Mouse (Mus musculus) adrenal gland, postnatal 36 days (tissue): Measurements from ENCODE around the gene Slc39a12. TPM values are rescaled to one million over a fixed set of nuclear protein-coding genes. Genes with fewer than 3 reads are reported as not detected.

Source experiments
- DNase-seq, 2 experiments: peaks; one replicate each; pipeline ENCODE4 v3.0.0; 2021; ENCODE audit warnings: mixed read lengths in 1 of 2
- long read RNA-seq, 2 experiments: library from polyadenylated mRNA; stranded (forward); transcript quantifications; one replicate each; pipeline ENCODE4 v2.0.0; 2021; ENCODE audit warnings: borderline sequencing depth in 2 of 2
- total RNA-seq, 2 experiments: library from RNA; stranded (reverse); gene quantifications; 2 replicates each; pipeline ENCODE4 v1.2.3; 2021

Gene Slc39a12
- total RNA-seq: under 1 TPM; 0.16 to 0.23 TPM
- long read RNA-seq, experiment 1: 0 reads
- long read RNA-seq, experiment 2: 0 reads

DNA sequence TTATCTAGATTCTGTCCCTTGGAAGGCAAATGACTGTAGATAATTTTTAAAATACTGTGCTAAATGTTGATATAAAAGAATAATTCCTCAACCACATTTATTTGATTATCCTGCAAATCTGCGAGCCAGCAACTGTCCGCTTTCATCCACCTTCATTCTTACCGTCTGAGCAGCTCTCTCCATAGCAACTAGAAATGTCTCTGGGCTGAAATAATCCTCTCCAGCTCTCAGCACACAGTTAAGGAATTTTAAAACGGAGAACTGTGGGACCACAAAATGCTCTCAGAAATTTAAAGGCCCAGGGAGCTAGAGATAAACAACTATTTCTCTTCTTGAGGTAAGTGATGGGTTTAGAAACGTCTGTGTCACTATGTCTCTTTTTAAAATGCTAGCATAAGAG, at the start of gene Slc39a12:
Gene Slc39a12, plus strand, starts transcription at position 155 of the 400 bp plus-strand sequence.
- no peak for DNase-seq

DNA sequence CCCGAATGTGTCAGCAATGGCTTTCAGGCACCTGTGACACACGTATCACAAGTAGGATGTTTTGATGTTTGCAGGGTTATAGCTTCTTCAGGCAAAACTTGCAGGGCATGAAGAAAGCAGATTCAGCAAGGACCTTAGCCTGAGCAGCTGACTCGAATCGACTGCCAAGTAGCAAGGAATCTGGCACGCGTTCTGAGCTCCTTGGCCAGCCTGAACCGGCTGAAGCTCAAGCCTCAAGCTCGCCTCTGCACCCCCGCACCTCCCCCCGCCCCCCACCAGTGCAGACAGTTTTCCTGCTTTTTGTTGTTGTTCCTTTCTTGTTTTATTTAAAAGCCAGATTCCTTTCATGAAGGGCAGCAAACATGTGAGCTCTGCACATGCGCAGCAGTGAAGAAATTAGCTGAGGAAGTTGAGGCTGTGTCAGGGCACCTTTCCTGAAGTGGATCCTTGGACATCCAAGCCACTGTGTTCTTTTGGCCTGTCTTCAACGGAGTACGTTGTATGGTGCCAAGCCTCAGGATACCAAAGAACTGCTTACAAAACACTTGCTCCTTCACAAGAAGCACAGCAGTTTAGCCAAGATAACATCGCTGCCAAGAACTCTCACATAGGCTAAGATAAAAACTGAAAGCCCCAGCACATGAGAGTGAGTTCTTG, 46.3 kb upstream of the Slc39a12 start:
- DNase-seq: peak; percentile 69 to 72

DNA sequence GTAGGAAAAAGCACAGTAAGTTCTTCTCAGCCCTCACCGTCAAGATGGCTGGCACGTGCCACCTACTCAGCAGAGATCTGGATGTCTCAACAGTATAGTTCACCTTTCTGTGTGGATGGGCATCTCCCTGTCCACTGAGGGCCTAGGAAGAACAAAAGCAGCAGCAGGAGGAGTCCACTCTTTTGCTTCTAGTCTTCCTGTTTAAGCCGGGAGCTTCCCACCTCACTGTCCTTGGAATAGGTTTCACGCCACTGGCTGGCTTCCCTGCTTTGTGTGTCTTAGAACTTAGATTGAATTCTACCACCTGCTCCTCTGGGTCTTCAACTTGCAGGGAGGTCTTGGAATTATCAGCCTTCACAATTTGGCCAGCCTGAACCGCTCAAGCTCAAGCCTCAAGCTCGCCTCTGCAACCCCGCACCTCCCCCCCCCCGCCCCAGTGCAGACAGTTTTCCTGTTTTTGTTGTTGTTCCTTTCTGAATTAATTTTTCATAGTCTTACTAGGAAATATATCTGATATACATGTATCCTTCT, 45.7 kb upstream of the Slc39a12 start:
- no peak for DNase-seq

DNA sequence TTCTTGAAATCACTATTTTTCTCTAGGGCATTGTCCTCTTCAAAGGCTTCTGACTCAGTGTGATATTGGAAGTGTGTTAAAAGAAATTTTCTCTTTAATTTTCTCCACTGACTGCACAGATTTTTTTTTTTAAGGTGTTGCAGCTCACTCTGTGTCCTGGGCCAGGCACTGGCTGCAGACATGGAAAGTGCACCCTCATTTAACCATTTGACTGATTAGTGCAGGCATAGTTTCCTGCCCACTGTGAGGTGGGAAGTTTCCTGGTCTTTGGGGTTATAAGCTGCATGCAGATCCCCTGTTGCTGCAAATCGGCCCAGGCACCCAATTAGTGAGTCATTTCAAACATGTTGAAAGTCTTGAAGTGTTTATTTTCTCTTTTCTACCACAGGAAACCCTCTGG, 740 bp downstream of the Slc39a12 start:
- DNase-seq: no peak

DNA sequence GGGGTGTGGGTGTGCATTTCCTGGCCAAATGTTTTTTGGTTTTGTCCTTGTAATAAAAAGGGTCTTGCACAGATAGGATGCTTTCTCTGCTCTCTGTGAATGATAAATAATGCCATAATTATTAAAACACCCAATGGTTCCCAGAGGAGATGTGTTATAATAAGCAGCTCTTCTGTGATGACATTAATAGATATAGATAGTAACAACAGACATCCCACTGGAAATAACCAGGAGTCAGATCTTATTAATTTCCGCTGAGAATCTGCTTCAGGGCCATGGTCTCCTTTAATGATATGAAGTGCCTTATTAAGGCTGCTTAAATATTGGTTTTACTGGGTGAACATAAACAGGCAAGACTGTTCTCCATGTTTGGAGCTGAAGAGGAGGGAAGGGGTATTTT, 2.8 kb downstream of the Slc39a12 start:
- DNase-seq: no peak

DNA sequence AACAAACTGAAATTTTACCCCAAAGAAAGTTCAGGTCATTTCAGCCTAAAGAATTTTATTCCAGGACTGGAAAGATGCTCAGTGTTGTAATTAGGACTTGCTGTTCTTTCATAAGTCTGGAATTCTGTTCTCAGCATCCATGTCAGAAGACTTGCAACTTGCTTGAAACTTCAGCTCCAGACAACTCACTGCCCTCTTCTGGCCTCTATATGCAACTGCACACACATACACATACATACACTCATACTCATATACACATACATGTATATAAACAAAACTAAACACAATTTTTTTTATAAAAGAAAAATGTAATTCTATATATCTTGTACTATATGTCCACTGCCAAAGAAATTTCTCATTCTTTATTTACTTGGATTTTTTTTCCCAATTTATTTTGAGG, 14.9 kb downstream of the Slc39a12 start:
- no peak for DNase-seq

DNA sequence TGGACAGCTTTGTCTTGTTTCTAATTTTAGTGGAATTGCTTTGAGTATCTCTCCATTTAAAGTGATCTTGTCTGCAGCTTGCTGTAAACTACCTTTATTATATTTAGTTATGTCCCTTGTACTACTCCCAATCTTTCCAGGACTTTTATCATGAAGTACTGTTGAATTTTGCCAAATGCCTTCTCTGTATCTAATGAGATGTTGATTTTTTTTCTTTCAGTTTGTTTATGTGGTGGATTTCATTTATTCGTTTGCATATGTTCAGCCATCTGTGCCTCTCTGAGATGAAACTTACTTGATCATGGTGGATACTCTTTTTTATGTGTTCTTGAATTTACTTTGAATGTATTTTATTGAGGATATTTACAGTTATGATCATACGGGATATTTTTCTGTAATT, 40.9 kb downstream of the Slc39a12 start:
- DNase-seq: no peak

DNA sequence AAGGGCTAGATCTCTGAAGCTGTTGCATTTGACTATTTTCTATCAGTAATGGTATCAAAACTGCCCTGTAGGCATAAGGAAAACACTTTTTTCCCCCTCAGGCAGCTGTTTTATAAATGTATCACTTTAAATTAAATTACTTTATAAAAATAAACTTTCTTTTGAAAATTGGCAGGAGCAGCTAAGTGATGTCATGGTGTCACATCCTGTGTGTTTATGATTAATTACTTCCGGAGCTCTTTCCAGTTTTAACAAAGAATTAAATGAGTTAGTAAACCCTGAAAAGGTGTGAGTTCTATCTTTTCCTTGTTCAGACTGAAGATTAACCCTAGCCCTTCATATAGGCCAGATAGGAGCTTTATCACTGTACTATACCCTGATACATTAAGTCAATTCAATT, 59.2 kb downstream of the Slc39a12 start:
- no peak for DNase-seq

DNA sequence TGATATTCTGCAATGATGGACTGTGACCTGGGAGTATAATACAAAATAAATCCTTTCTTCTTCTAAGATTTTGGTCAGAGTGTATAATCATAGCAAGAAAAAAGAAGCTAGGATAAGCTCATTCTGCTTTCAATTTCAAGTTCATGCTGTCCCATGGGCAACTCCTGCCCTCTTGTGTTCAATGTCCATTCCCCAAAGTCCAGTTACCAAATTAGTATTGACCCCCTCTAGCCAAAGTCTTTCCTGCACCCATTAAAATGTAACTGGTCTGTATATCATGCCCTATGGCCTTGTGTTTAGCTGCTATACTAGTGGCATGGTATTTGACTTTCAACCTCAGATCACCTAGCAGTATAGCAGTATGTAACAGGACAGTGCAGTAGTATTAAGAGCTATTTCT, 62.8 kb downstream of the Slc39a12 start:
- DNase-seq: no peak

DNA sequence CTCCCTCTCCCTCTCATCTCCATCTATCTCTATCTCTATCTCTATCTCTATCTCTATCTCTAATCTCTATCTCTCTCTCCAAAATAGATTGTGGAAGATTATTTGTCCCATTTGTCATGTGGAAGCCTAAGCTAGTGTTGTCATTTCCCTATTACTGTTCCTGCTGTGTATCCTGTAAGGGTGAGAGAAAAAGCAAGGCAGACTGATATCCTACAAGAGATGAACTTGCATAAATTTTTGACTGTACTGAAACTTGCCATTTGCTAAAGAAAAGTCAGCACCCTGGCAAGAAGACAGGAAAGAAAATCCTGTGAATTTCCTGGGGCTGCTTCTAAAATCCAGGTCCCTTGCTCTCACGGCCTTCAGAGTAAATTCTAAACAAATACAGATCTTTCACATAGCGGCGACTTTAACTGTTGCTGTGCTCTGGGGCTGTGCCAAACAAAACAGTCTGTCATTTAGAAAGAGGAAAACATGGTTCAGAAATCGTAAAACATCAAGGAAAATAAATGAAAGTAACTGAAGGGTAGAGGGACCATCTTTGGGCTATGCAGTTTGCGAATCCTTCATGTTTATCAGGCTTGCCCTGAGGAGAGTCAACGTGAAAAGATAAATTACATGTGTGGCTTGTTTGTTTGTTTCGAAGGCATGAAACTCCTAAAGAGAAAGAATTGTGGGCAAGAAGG, 67.0 kb downstream of the Slc39a12 start:
- peak; percentile 10 to 42 for DNase-seq

DNA sequence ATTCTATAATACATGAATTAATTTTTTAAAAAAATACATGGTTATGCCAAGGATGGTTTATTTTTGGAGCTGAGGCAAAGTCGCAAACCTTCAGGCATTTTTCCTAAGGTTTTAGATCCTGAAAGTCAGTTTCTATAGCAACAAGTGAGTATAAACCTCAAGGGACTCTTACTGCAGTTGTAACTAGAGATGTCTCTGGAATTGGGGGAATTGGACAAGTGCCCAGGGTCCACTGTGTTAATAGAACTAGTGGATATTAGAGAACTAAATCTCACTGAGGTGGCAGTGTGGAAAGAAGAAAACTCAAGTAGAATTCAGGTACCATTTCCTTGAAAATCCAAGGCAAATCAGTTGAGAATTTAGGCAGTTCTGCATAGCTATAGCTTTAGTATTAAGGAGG, 76.3 kb downstream of the Slc39a12 start:
- no peak for DNase-seq

DNA sequence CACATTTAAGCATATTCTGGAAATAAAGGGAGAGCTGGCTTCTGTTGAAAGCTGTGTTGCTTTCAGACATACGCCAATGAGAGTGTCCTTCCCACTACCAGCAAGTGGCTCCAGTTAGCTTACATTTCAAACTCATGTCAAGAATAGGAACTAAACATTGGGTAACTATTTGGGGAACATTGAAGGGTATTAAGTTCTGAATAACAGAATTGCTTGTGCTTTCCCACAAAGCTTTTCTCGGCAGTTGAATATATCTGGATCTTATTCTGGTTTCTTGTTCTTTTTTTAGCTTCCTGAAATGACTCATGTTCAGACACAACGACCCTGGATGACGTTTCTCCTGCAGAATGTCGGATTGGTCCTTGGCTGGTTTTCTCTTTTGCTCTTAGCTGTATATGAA, 106.0 kb downstream of the Slc39a12 start:
- peak; percentile 18 to 24 for DNase-seq

DNA sequence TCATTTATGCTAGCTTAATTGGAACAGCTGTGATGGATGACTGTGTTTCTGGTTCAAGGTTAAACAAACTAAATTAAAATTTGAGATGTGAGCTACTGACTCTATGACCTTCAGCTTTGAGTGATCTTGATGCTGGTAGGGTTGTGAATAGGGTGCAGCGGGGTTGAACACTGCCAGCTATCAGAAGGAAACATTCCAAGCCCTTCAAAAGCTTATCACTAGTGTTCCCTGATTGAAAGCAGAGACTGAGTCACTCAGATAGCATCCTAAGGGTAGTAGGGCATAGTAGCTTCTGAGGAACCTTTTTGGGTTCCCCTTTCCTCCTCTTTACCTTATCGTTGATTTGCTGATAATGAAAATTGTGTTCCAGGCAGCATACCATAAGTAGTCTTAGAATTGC, 108.0 kb downstream of the Slc39a12 start:
- DNase-seq: peak in 1 of 2 experiments; percentile 3

DNA sequence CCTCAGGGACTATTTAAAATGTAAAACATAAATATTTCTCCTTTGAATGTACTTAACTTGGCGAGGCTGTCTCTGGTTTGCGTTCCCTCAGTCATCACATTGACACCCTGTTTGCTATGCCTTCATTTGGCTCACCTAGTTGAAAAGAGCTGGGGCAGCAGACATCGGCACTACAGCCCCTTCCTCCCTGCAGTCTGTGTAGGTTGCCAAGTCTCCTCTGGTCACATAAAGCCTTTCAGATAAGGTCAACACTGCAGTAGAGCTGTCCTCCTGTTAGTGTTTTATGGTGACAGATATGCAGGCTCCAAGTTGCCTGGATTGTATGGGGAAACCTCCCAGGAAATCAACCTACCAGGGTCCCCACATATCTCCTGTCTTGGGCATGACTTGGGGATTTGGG, 114.4 kb downstream of the Slc39a12 start:
- DNase-seq: no peak

DNA sequence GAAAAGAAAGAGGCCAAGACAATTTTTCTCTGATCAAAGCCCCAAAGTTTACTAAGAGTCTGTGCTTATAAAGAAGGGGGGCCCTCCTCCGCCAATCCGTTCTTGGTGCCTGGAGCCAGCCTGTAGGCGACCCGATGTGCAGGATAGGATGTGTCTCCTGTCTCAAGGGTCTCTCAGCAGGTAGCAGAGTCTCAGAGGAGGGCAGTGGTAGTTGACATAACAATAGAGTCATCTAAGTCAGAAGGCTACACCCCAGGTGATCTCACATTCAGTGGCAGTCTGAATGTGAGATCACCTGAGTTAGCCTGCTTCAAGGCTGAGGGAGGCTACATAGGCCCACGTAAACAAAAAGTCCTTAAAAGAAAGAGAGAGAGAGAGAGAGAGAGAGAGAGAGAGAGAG, 130.1 kb downstream of the Slc39a12 start:
- DNase-seq: no peak

DNA sequence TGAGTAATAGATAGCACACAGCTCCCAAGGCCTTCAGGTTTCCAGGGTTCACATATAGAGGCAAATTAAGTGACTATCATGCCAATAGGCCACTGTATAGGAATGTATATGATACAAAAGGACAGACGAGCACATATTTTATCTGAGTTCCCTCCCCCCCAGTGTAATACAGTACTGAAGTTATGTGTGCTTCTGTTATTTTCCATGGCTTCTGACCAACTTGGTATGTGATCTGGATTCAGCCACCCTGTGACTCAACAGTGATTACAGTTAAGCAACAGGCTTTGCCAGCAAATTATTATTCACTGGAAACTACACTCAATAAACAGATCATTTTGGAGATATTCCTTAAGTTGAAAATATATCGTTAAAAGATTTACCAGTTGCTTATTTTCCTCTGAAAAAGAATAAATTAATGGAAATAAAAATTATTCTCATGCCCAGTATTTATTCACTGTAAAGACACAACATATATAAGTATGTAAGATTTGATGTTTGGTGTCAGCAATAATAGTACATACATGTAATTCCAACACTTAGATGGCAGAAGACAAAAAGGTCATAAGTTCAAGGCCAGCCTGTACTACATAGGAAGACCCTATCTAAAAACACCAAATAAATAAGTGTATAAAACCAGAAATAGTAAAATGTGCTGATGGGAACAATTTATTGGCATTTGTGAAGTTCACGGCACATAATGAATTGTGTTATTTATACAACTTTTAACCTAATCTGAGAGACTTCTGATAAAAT, 146.4 kb downstream of the Slc39a12 start:
- DNase-seq: peak; percentile 7 to 22

DNA sequence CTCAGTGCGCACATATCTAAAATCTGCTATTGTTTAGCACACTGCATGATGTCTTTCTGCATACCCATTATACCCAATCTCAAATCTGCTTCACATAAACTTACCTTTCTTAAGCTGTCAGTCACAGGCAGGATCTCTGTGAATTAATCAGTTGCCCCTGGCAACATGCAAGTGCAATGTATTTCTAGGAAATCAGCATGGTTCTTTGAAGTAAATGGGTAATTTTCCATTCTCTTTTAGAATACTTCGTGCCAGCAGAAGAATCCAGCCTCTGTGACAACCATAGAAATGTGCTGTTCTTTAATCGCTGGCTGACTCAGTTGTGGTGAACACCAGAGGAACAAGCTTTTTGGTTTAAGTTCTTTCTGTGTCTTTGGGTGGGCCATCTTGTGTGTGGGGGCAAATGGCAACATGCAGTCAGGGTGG, 147.1 kb downstream of the Slc39a12 start:
- peak; percentile 16 to 25 for DNase-seq

DNA sequence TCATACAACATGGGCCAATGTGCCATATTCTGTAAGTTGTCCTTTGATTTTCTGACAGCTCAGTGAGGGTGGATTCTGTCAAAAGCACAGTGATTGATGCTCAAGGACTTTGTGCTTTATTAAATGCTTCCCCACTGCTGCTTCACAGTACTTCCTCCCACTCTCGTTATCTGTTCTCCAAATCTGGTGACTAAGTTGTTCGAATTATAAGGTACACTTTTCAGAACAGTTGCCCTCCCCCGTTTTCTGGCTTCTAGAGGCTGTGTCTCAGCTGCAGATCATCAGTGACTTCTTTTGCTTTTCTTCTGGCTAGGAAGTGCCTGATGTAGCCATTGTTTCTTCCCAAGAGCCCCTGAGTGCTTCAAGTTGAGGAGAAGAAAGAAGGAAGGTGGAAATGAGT, 149.7 kb downstream of the Slc39a12 start:
- DNase-seq: no peak

DNA sequence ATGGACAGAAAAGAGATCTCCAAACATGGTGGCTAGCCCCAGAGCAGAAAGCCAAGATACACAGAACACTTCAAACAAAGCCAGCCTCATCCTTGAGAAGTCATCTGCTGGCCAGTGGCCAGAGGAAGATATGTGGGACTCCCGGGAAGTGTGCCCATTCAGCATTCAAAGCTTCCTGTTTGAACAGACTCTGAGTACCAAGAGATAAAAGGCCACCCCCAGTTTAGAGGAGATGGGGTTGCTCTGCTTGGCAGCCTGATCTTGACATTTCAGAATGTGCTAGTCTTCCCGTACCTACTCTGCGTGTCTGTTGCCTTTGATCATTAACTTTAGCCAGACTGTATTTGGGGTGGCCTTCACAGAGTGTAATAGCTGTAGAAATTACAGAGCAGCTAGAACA, 155.2 kb downstream of the Slc39a12 start:
- peak; percentile 85 to 90 for DNase-seq

DNA sequence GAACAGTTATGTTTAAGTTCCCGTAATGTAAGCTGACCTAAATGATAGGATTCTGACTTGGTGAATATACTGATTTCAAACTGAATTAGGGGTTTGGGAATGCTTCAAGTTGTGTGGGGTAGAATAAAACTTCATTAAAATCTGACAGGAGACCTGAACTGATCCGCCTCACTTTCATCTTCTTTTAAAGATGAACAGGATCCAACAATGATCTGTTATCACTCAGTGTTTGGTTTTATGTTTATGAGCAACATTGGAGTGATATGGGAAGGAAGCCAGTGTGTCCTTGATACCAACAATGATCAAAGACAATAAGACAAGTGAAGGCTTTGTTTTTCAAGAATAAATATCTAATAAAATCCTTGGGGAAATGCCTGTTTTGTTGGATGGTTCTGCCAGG, 155.7 kb downstream of the Slc39a12 start:
- no peak for DNase-seq
